Mouse (Mus musculus) neural tube, embryonic 14.5 days (tissue): ENCODE measurements at regions not wholly inside any gene's neighbourhood (a gene's known extent, or its start where the extent isn't known, plus 50 kb on each side); places are given as distances from the start of the nearest gene placed in this dataset.

Source experiments
- ATAC-seq: fragments of 200-750 bp; cut with Nextera tagmentation; 2 replicates; pipeline ENCODE4 v1.8.0; 2017; ENCODE audit warnings: low read depth, mild to moderate bottlenecking, moderate TSS enrichment, moderate library complexity
- H3K27ac ChIP-seq: fragments of 300-500 bp; sonication (generic); 2 replicates; pipeline ENCODE4 v1.5.1; 2014; ENCODE audit warnings: low read depth, mild to moderate bottlenecking, control low read depth, low read length, moderate library complexity, mixed read lengths
- H3K27me3 ChIP-seq: fragments of 300-500 bp; sonication (generic); 2 replicates; pipeline ENCODE4 v1.6.1; 2014; ENCODE audit warnings: low read length; ENCODE audit not compliant: control insufficient read depth, insufficient read depth
- H3K36me3 ChIP-seq: fragments of 300-500 bp; sonication (generic); 2 replicates; pipeline ENCODE4 v1.6.1; 2014; ENCODE audit warnings: low read length, mixed read lengths; ENCODE audit not compliant: control insufficient read depth, insufficient read depth
- H3K4me1 ChIP-seq: fragments of 300-500 bp; sonication (generic); 2 replicates; pipeline ENCODE4 v1.6.1; 2014; ENCODE audit warnings: low read length; ENCODE audit not compliant: control insufficient read depth, insufficient read depth
- H3K4me2 ChIP-seq: fragments of 300-500 bp; sonication (generic); 2 replicates; pipeline ENCODE4 v1.6.1; 2014; ENCODE audit warnings: mild to moderate bottlenecking, low read depth, low read length, control low read depth
- H3K4me3 ChIP-seq: fragments of 300-500 bp; sonication (generic); 2 replicates; pipeline ENCODE4 v1.5.1; 2014; ENCODE audit warnings: low read depth, low read length, control low read depth, mixed read lengths
- H3K9ac ChIP-seq: fragments of 300-500 bp; sonication (generic); replicated peaks from 2 replicates; pipeline ENCODE4 v1.6.1; 2014; ENCODE audit warnings: low read depth, mild to moderate bottlenecking, control low read depth, low read length, mixed read lengths
- H3K9me3 ChIP-seq: fragments of 300-500 bp; sonication (generic); 2 replicates; pipeline ENCODE4 v1.6.1; 2016; ENCODE audit warnings: low read length; ENCODE audit not compliant: control insufficient read depth
- WGBS: fragments of 180-500 bp; shearing (Covaris S2); extraction: QIAGEN DNeasy Blood & Tissue Kit; methylation state at CpG from one replicate; pipeline ENCODE4 v1.1.7; 2014; 5-methylcytosine and 5-hydroxymethylcytosine counted together

DNA sequence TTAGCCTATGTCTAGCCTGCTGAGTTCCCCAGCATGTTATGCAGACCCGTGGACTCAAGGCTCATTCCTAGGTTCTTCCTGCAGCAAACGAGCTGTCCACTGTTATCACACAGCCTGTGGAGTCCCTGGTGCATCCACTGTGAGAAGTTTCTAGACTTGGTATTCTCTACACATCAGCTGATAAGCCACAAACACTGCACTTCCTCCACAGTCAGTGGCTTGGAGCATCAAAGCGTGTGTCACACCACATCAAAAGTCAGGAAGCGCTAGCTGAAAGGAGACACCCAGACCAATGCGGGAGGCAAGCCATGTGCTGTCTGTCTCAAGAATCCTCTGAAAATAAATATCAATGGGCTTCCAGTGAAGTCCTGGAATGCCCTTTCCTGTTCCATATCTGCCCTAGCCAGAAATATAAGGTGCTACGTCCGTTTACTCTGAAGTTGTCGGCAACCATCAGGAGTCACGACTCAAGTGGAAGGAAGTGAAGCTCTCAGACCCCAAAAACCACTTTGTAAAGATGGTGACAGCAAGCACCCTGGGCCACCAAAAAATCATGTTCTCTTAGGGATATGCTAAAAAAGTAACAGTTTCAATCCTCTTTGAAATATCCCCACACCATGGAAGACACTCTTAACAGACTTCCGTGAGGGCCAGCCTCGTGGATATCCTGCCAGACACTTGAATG, 227.7 kb downstream of the Adgrl2 start:
- WGBS, result 81% methylated on average over 11 of the region's 11 CpGs
- ATAC-seq, result no peak
- H3K36me3 ChIP-seq, result no peaks in the 10 kb centered on the region
- H3K9me3 ChIP-seq, result no peaks in the 10 kb centered on the region
- no peaks in the 10 kb centered on the region for H3K27me3 ChIP-seq
- H3K4me3 ChIP-seq, result no peak overlapping the region
- H3K4me2 ChIP-seq, result no peak overlapping the region
- H3K4me1 ChIP-seq, result no peaks in the 10 kb centered on the region
- H3K9ac ChIP-seq, result no peak overlapping the region
- H3K27ac ChIP-seq, result no peak overlapping the region

- Histone ChIP-seq H3K36me3 (no peaks in the 10 kb centered on the region), H3K27ac (no peak overlapping the region), H3K4me1 (no peaks in the 10 kb centered on the region), H3K27me3 (no peaks in the 10 kb centered on the region), H3K9me3 (no peaks in the 10 kb centered on the region), H3K4me2 (no peak overlapping the region), H3K9ac (no peak overlapping the region), H3K4me3 (no peak overlapping the region)
- no peak for ATAC-seq
Observed at GRCm38 (mm10) chr3:148761586-148761985, 228.8 kb downstream of the Adgrl2 start.

- WGBS, result 92% methylated on average over 4 of the region's 4 CpGs
- Histone ChIP-seq H3K9me3 (no peaks in the 10 kb centered on the region), H3K36me3 (no peaks in the 10 kb centered on the region), H3K27me3 (no peaks in the 10 kb centered on the region), H3K4me1 (no peaks in the 10 kb centered on the region), H3K4me3 (no peak overlapping the region), H3K9ac (no peak overlapping the region), H3K27ac (no peak overlapping the region), H3K4me2 (no peak overlapping the region)
- ATAC-seq, result no peak
Observed at GRCm38 (mm10) chr3:148759500-148759899, 230.9 kb downstream of the Adgrl2 start.

- Histone ChIP-seq H3K4me3 (no peak overlapping the region), H3K4me2 (no peak overlapping the region), H3K9me3 (no peaks in the 10 kb centered on the region), H3K36me3 (no peaks in the 10 kb centered on the region), H3K9ac (no peak overlapping the region), H3K27me3 (no peaks in the 10 kb centered on the region), H3K4me1 (no peaks in the 10 kb centered on the region), H3K27ac (no peak overlapping the region)
- 92% methylated on average over 3 of the region's 3 CpGs for WGBS
- no peak for ATAC-seq
Observed at GRCm38 (mm10) chr3:148746234-148746633, 244.1 kb downstream of the Adgrl2 start.

DNA sequence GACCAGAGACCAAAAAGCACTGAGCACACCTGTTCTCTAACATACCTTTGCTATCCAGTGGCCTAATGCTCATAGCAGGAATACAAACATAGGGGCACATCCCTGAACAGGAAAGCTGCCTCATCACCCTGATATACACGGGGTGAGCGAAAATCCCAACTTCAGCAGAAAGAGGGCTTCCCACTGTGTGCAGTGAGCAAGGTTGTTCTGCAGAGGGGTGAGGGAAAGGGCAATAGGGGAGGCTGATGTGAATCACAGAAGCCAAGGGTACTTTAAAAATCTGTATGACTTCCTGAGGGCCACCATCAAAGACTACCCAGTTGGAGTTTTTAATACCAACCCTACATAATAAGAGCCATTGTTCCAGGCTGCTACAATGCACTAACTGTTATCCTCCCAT, 245.7 kb downstream of the Adgrl2 start:
- H3K9me3 ChIP-seq, result no peaks in the 10 kb centered on the region
- WGBS, result 44% methylated on average over 2 of the region's 2 CpGs

GRCm38 (mm10) chr3:148734194-148734749, 256.1 kb downstream of the Adgrl2 start:
- Histone ChIP-seq H3K4me1 (peaks cover 5% of the 10 kb centered on the region; the same call in 1 of the 2 replicates), H3K27ac (no peak overlapping the region), H3K4me2 (no peak overlapping the region), H3K9ac (no peak overlapping the region), H3K27me3 (no peaks in the 10 kb centered on the region), H3K36me3 (no peaks in the 10 kb centered on the region), H3K9me3 (no peaks in the 10 kb centered on the region), H3K4me3 (no peak overlapping the region)
- no peak for ATAC-seq
- 82% methylated on average over 13 of the region's 13 CpGs for WGBS

More for the DNA sequence above, 245.7 kb downstream of the Adgrl2 start:
- Histone ChIP-seq H3K36me3 (no peaks in the 10 kb centered on the region), H3K9ac (no peak overlapping the region), H3K4me2 (no peak overlapping the region), H3K4me1 (no peaks in the 10 kb centered on the region), H3K27me3 (no peaks in the 10 kb centered on the region), H3K27ac (no peak overlapping the region), H3K4me3 (no peak overlapping the region)
- ATAC-seq, result no peak

DNA sequence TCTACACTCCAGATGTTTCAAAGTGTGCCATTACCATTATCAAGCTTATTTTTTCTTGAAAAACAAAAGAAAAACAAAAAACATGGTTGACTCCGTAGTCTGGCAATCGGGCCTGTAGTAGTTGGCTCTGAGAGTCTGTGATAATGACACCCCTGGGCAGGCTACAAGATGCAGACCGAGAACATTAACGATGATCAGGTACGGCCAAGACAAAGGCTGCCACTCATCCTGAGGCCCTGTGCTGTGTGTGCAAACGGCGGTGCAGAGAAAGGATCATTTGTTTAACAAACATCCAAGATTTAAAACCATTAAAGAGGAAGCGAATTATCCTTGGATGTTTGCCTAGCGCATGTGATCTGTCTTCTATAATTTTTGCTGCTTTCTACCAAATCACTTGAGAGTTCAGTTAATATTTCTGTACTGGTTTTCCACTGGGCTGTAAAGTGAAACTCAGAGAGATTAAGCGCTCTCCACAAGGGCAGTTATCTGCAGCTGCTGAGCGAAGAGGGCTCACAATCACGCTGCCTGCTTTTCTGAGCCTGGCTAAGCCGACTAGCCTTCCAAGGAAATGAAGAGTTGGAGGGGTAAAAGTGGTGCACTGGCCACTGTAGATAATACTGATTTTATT, 257.0 kb downstream of the Adgrl2 start:
- no peak overlapping the region for H3K27ac ChIP-seq
- no peaks in the 10 kb centered on the region for H3K27me3 ChIP-seq
- peaks cover 5% of the 10 kb centered on the region; the same call in 1 of the 2 replicates for H3K4me1 ChIP-seq
- no peaks in the 10 kb centered on the region for H3K9me3 ChIP-seq
- H3K9ac ChIP-seq, result no peak overlapping the region
- no peak overlapping the region for H3K4me2 ChIP-seq
- no peak for ATAC-seq
- H3K4me3 ChIP-seq, result no peak overlapping the region
- H3K36me3 ChIP-seq, result no peaks in the 10 kb centered on the region
- 47% methylated on average over 13 of the region's 13 CpGs for WGBS

DNA sequence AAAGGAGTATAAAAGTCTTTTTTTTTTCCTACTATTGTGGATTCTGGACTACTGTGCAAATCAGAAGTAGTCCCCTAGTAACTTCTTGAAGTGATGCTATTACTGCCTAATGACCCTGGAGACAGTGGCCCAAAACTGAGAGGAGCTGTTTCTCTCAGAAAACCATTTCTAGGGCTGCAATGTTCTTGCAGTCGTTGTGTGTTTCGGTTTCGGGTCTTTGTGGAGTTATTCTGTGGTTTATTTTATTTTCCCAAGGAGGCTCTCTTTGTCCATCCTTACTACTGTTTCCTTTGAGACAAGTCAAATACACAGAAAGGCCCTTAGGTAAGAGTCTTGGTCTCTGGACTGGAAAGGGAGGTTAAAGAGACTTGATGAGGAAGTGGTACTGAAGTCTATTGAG, 258.9 kb downstream of the Adgrl2 start:
- H3K27me3 ChIP-seq, result no peaks in the 10 kb centered on the region
- no peak overlapping the region for H3K9ac ChIP-seq
- no peak for ATAC-seq
- 97% methylated on average over 3 of the region's 3 CpGs for WGBS
- H3K9me3 ChIP-seq, result no peaks in the 10 kb centered on the region
- H3K27ac ChIP-seq, result no peak overlapping the region
- H3K4me3 ChIP-seq, result no peak overlapping the region
- no peak overlapping the region for H3K4me2 ChIP-seq
- no peaks in the 10 kb centered on the region for H3K36me3 ChIP-seq
- H3K4me1 ChIP-seq, result peaks cover 5% of the 10 kb centered on the region; the same call in 1 of the 2 replicates

DNA sequence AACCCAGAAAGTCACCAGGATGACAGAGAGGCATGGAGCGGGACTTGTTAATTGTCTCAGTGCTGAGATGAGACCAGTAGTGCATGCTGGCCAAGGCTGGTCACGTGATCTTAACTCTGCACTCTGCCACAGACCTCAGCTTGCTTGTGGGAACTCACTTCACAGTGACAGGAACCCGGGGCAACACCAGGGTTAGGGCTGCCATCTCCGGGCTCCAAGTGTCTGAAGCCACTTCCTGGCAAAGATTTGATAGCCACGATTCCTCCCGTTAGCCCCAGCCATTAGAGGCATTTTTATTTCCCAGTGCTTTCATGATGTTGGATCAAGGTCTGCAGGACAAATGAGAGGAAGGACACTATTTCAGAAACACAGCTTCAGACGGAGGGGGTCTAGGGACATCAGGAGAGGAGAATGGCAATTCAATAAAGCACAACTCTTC, 261.1 kb downstream of the Adgrl2 start:
- no peak overlapping the region for H3K4me3 ChIP-seq
- peak; percentile 77 for ATAC-seq
- H3K4me1 ChIP-seq, result peaks cover 5% of the 10 kb centered on the region; the same call in 1 of the 2 replicates
- H3K36me3 ChIP-seq, result no peaks in the 10 kb centered on the region
- H3K4me2 ChIP-seq, result no peak overlapping the region
- 66% methylated on average over 7 of the region's 7 CpGs for WGBS
- no peak overlapping the region for H3K9ac ChIP-seq
- H3K27ac ChIP-seq, result no peak overlapping the region
- no peaks in the 10 kb centered on the region for H3K9me3 ChIP-seq
- no peaks in the 10 kb centered on the region for H3K27me3 ChIP-seq
